Mouse (Mus musculus): ENCODE data around the gene Foxe1. TPM values are rescaled to one million over a fixed set of nuclear protein-coding genes. Genes with fewer than 3 reads are reported as not detected.

Gene Foxe1
- polyA plus RNA-seq, 1 experiment from 2014 or later: not detected

Other genes with a start within 250 kb of the Foxe1 start
- gene Ncbp1, start 205.0 kb upstream of the Foxe1 start, polyA plus RNA-seq (2014; fragmentation: Nextera tagmentation; extraction: Ambion mirVana): 143 and 161 TPM in 2 replicates
- 36.1 and 36.7 TPM in 2 replicates for gene Tstd2, start 204.9 kb upstream of the Foxe1 start, polyA plus RNA-seq (2014; fragmentation: Nextera tagmentation; extraction: Ambion mirVana)
- gene Xpa, start 147.3 kb upstream of the Foxe1 start, polyA plus RNA-seq (2014; fragmentation: Nextera tagmentation; extraction: Ambion mirVana): 26.1 and 26.9 TPM in 2 replicates
- 11.9 and 13.8 TPM in 2 replicates for gene Trmo, start 45.8 kb downstream of the Foxe1 start, polyA plus RNA-seq (2014; fragmentation: Nextera tagmentation; extraction: Ambion mirVana)
- 20.4 and 20.5 TPM in 2 replicates for gene Hemgn, start 69.9 kb downstream of the Foxe1 start, polyA plus RNA-seq (2014; fragmentation: Nextera tagmentation; extraction: Ambion mirVana)
- gene Anp32b, start 107.3 kb downstream of the Foxe1 start, polyA plus RNA-seq (2014; fragmentation: Nextera tagmentation; extraction: Ambion mirVana): 285 and 311 TPM in 2 replicates
- 76.0 and 76.5 TPM in 2 replicates for gene Nans, start 145.6 kb downstream of the Foxe1 start, polyA plus RNA-seq (2014; fragmentation: Nextera tagmentation; extraction: Ambion mirVana)
- 0.46 and 0.99 TPM in 2 replicates for gene Trim14, start 192.5 kb downstream of the Foxe1 start, polyA plus RNA-seq (2014; fragmentation: Nextera tagmentation; extraction: Ambion mirVana)

Data from midbrain, embryonic 11.5 days (tissue).